Mouse (Mus musculus): ENCODE measurements at regions not wholly inside any gene's neighbourhood (a gene's known extent, or its start where the extent isn't known, plus 50 kb on each side); places are given as distances from the start of the nearest gene placed in this dataset.

DNA sequence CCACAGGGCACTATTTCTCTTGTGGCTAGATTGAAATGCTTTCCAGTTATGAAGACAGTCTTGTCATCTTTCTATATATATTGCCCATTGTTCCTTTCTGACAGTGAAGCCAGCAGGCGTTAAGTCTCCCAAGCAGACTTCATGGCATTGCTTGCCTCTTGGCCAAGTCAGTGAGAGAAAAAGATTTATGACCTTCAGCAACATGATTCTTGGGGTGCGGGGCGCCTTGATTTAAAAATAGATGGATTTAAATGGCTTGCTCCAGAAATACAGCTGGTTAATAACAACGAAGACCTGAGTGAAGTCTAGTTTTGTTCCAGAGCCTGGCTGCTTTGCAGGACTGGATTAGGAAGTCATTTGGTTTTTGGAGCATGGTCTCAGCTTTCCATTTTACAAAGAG, 475.2 kb upstream of the Gm26657 start:
- DNase-seq (ENCODE audit: low read depth in 2 of 2, low spot score in 2 of 2) = no peak

DNA sequence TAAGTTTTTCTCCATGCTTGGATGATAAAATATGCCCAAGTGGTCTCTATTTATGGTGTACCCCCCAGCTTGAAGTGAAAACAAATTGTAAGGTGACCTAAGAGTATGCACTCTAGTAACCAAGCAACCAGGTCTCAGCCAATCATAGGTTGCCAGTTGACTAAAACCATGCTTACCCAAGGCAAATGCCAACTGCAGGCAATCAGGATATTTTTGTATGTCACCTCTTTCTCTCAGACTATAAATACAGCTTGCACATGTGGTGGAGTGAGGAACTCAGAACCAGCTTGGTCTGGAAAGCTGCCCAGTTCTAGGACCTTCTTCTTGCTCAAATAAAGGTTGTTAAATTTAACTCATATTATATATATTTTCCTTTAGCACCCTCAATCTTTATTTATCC, 476.0 kb upstream of the Gm26657 start:
- DNase-seq (ENCODE audit: low read depth in 2 of 2, low spot score in 2 of 2) = no peak

DNA sequence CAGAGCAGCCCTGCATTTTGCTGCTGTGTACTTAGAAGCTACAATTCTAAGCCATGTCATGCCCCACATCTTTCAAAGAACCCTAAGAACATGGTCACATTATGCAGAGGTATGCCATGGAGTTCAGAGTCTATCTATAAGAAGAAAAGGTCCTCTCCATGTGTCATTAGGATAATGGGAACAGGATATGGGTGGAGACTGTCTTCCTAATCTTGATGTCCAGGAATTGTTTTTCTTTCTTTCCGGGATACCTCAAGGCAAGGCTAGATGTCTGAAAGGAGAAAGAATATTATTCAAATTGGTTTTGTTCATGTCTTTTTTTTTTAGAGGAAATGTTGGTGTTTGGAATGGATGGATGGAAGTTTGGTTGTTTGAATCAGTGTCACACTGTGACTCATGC, 477.3 kb upstream of the Gm26657 start:
- no peak for DNase-seq (ENCODE audit: low read depth in 2 of 2, low spot score in 2 of 2)

DNA sequence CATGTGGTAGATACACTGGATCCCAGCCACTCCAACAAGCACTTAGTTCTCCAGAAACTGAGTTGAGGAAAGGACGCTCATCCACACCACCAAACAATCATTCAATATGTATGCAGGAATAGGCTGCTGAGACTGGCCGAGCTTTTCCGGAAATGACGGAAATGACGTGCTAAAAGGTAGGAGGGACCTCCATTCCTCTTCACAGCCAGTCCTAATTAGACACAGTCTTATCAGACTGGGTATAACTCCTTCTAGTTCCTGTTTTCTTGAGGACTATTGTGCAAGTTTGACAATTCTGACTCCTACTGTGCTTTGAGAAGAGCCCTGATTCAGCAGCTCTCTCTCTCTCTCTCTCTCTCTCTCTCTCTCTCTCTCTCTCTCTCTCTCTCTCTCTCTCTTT, 477.9 kb upstream of the Gm26657 start:
- DNase-seq (ENCODE audit: low read depth in 2 of 2, low spot score in 2 of 2) = no peak

DNA sequence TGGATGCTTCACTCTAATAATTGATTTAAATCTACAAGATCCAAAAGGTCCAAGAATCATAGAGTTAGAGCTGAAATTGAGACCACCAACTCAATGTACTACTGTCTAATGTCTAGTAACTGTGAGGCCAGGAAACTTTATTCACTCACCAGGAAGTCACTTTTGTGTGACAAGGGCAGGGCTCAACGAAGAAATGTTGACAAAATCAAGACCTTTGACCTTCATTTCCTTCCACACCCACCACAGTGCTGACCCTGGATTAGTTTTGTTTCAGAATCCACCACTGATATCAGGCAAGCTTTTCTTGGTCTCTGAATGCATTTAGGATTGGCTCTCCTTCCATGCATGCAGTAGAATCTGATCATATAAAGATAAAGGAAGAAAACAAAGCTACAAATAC, 487.5 kb upstream of the Gm26657 start:
- DNase-seq (ENCODE audit: low read depth in 2 of 2, low spot score in 2 of 2) = no peak

DNA sequence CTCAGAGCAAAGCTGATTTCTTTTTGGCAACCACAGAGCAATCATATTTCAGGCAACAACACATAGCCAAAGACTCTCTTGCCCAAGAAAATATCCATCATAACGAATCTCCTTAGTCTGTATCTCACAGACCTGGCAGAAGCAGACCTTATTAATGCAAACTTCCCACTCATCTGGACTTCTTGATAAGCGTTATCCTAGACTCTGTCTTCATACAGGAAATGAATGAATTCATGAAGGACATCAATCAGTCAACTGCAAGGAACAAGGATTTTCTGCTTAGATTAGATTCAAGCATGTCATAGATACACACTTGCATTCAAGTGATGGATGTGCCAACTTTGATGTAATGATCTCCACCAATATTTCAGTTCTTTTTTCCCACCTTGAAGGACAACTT, 488.1 kb upstream of the Gm26657 start:
- no peak for DNase-seq (ENCODE audit: low read depth in 2 of 2, low spot score in 2 of 2)

DNA sequence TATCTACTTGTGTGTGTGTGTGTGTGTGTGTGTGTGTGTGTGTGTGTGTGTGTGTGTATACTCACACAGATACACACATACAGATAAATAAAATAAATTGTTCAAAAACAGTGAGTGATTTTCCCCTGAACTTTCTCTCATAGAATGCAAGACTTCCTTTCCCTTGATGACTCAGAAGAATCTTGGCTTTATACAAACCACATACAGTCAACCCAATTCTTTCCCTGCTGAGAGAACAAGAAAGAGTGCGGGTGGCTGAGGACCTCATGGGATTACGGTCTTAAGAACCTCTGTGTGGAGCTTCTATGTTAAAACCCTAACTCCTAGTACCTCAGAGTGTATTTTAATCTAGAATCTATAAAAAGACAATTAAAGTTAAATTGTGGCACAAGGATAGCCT, 489.3 kb upstream of the Gm26657 start:
- DNase-seq (ENCODE audit: low read depth in 2 of 2, low spot score in 2 of 2) = no peak

DNA sequence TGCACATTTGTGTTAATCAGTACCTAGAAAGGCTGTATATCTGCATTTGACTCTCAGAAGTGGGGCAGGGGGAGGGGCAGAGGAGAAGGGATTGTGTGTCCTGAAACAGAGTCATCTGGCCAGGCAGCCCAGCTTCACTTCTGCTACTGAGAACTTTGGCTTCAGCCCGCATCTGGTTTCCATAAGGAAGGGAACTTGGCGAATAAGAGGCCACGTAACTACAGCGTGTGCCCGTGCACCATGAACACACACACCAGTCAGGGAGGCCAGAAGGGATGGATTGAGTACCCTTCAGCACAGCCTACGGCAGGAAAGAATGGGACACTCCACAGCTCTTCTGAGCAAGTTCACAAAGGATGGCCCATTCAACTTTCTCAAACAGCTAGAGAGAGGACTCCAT, 496.0 kb upstream of the Gm26657 start:
- no peak for DNase-seq (ENCODE audit: low read depth in 2 of 2, low spot score in 2 of 2)

DNA sequence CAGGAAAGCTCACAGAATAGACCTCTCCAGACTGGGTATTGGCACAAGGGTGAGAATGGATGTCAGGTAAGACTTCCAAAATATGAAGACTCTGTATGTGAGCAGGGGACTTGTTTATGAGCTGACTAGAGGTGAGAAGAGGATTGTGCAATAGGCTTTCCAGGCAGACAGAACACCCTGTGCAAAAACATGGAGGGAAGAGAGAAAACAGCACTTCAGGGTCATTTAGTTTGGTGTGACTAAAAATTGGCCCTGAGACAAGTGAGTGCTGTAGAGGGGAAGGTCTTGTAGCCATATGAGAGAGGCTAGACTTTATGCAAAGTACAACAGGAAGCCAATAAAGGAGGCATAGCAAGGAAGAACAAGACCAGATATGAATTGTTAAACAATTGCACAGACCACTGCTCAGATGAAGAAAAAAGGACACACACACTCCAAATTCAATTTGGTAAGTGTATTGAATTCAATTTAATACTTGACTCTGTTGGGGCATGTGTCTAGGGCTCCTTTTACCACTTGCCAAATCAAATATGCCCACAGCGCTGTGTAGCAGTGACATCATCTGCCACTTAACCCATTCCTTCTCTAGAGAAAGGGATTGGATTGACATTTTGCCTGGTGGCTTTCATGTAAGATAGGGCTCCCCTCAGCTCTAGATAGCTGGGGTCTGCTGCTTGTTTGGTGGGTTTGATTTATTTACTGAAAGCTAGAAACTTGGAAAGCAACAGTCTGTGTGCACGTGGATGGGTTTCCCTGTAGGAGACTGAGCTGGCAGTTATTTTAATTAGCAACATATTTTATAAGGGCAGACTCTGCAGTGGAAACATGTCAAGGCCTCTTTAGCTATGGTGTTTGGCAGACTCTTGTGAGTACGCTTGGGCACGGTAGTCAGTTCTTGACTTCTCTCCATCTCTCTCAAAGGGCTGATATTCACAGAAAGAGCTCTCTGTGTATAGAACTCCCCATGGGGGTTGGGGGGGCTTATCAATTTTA, 501.1 kb upstream of the Gm26657 start:
- no peak for DNase-seq (ENCODE audit: low read depth in 2 of 2, low spot score in 2 of 2)

DNA sequence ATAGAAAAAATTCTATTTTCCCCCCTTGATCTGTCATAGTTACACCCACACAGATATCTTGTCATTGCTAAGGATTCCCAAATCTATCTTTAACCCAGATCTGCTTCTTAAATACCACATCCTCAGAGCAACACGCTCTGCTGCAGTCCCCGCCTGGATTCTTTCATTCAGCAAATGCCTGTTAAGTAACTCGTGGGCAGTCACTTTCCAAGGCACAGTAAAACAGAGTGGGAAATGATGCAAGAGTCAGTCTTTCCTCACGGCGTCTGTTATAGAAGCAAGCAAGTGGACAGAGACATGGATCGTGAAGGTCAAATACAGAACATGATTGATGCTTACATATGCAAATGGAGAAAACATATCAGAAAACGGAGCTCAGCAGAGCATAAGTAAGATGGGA, 508.5 kb upstream of the Gm26657 start:
- DNase-seq (ENCODE audit: low read depth in 2 of 2, low spot score in 2 of 2) = no peak

DNA sequence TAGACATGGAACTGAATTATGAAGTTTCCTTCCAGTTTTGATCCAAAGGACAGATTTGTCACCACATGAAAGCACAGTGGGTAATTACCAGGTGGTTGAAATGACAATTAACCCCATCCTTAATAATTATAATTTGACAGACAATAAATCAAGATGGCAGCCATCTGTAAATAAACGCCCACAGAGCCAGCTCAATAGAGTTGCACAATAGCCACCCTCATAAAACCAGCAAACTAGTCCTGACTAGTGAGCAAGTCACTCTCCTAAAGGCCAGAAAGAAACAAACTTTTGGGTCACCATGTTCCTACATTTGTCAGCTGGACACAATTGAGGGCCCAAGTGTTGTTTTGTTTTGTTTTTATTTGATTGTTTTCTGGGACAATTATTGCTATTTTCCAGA, 509.4 kb upstream of the Gm26657 start:
- no peak for DNase-seq (ENCODE audit: low read depth in 2 of 2, low spot score in 2 of 2)

DNA sequence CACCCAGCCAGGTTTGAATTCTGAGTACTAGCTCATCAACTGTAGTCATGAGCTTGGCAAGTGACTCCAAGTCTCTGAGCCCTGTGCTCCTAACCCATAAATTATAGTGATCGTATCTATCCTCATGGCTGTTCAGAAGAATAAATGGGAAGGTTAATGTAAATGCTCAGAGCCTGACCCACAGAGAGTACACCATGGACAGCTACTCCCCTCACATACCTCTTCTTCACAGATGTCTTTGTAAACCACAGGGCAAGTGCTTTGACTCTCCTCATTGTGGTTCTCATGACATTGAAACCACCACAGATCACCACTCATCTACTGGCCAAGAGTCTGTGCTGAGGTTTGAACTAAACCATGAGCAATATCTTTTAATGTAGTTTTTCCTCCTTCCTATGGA, 513.4 kb upstream of the Gm26657 start:
- DNase-seq (ENCODE audit: low read depth in 2 of 2, low spot score in 2 of 2) = no peak

DNA sequence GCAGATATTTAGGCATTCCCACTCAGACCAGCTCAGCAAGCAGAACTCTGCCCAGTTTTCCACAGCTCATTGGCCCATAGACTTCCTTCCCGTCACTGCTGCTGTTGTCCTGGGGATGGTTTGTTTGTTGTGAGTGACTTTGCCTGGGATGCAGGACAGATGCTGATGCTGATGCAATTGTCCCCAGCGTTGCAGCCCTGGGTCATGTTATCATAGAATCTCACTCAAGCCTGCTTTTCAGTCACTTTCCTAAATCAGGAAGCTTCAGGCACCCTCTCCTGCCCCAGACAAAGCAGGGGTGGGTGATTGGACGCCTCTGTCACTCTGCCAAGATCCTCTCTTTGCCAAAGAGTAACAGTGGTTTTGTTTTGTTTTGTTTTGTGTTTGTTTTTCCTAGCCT, 515.3 kb upstream of the Gm26657 start:
- DNase-seq (ENCODE audit: low read depth in 2 of 2, low spot score in 2 of 2) = no peak

DNA sequence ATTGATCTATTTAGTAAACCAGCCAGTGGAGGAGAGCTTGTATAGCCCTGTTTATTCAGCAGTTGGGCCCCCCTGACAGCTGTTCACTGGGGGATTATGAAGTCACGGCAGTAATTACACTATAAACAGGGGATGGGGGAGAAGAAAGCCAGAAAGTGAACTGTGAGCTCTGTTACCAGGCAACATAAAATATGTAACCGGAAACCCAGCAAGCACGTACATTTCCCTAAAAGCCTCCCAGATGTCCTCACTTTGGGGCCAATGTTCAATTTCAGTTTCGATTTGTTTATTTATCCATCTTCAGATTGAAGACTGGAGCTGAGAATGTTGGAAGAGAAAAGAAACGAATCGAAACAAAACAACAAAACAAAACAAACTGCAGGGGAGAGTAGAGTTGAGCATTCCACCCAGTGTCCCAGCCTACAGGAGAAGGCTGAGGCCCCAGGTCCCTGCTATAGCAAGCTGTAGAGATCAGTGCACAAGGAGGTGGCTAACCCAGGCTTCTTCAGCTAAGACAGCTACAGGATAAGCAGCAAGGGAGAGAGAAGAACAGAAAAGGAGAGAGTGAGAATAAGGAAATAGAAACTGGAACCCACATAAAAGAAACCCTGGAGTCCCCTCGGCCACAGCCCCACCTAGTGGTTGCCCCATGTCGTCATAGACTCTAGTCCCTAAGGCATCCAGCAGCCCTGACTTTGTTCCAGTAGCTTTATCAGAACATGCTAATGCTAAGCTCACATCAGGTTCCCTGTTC, 517.7 kb upstream of the Gm26657 start:
- peak; percentile 54 to 76 for DNase-seq (ENCODE audit: low read depth in 2 of 2, low spot score in 2 of 2)

DNA sequence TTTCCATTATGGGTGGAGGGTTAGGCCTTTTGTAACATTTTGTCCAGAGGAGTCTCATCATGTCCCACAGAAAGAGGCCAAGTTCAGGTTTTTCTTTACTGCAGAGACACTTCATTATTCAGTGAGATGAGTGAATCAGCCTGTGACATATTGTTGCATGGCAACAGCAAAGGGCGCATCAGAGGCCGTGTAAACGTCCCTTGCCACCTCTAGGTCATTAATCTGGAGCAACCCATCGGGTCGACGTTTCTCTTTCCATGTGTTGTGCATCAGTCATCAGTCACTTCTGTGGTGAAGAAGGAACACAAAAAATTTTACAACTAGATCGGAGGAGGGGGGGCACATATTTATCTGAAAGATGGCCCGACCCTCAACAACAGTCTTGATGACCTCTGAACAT, 519.3 kb upstream of the Gm26657 start:
- DNase-seq (ENCODE audit: low read depth in 2 of 2, low spot score in 2 of 2) = no peak

DNA sequence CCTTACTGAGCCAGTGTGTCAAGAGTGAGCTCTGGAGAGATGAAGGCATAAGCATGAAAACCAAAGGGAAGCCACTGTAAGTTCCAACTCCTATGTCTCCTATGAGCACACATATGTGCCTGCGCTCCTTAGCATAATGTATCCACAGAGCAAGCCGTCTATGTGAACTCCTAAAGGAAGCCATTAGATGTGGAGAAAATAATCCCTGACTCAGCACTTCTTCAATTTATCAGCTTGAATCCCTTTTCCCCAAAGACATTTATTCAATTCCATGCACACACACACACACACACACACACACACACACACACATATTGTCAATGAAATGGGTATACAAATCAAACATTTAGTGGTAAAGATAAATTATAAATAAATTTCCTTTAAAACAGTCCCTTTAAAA, 530.4 kb upstream of the Gm26657 start:
- DNase-seq (ENCODE audit: low read depth in 2 of 2, low spot score in 2 of 2) = no peak

DNA sequence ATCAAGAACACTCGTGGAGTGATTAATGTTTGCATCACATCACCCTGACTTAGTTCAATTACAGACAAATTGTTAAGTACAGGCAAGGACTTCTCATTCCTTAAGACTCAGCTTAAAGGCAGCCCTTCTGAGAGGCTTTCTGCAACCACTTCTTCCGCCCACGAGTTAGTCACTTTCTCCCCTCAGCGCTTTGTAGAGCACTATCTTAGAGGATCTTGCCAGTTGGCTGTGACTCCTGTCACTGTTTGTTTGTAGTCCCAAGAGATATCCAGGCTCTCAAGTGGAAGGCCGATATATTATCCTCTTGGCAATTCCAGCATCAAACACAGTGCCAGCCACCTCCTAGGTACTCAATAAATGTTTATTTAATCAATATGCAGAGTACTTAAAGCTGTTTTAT, 532.1 kb upstream of the Gm26657 start:
- no peak for DNase-seq (ENCODE audit: low read depth in 2 of 2, low spot score in 2 of 2)

DNA sequence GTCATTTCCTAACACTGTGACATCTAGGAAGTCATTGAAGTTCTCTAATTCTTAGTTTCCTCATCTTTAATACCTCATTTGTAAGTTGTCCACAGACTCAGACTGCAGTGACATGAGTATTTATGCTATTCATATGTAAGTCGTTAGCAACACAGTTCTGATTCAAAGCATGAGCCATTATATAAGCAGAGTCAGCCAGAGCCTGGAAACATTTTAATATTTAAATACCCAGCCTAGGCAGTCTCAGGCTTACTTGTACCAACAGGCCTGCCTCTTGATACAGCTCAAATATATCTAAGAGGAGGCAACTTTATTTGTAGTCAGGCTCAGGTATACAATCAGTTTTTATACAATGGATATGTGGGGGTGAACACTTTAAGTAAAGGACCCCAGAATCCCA, 534.8 kb upstream of the Gm26657 start:
- no peak for DNase-seq (ENCODE audit: low read depth in 2 of 2, low spot score in 2 of 2)

DNA sequence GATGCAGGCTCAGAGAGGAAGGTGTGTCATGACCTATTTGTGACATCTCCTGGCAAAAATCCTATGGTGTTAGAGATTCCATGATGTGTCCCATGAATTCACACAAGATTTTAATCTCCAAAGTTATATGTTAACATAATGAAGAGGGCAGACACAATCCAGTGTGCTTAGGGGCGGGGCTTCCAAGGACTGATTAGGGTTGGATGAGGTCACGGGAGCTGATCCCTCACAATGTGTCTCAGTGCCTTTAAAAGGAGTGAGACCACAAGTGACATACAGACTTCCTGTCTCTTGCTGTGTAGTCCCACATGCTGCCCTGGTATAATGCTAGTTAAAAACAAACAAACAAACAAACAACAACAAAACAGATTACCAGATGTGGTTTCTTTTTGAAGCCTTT, 546.5 kb upstream of the Gm26657 start:
- DNase-seq (ENCODE audit: low read depth in 2 of 2, low spot score in 2 of 2) = no peak

DNA sequence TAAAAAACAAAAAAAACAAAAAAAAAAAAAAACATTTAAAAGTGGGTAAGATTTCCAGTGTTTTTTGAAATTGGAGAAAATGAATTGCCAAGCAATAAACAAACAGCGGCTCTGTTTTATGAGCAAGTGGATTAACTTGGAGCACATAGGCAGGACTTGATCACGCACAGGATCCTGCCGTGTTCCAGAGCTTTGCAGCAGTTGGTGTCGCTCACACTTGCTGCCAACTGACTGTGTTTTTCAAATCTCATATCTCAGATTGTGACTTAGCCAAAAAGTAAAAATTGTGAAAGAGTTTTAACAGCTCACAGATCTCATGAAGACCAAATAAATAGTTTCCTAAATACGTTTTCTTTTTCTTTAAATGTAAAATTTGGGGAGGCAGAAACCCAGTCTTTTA, 547.4 kb upstream of the Gm26657 start:
- no peak for DNase-seq (ENCODE audit: low read depth in 2 of 2, low spot score in 2 of 2)

DNA sequence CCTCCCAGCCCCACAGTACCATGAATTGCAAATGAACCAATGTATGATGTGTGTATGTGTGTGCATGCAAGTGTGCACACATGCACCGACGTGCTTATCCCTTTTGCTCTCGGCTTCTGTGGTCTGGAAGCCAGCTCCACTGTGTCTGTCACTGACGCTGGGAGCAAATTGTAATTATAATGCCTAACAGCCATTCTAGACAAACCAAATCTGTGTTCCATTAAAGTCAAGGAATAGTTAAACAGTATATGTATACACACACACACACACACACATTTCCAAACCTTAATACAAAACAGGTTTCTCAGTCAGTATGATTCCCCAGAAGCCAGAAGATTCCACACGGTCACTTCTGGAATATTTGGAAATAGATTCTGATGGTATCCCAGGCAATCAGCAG, 560.3 kb upstream of the Gm26657 start:
- no peak for DNase-seq (ENCODE audit: low read depth in 2 of 2, low spot score in 2 of 2)

DNA sequence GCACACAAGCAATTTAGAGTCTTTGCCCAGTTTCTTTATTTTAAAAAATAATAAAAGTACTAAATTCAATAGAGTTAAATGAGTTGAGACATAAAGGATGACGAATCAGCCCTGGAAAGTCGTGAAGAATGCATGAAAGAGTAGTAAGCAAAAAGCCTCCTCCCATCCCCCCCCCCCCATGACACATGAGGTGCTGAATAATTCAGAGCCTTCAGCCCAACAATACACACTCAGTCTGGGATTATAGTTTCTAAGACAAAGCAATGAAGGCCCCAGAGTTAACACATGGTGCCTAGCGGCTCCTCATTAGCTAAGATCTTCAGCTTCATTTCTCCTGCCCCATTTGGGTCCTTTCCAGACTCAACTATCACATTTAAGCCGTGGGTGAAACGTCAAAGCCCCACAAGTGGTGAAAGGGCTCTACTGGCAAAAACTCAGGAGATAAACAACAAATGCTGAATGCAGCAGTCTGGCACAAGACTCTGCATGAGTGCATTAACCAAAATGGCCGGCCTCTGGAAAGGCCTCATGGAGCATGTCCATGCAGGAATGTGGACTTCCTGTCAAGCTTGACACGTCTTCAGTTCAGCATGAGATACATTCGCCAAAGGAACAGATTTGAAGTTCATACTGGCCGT, 560.9 kb upstream of the Gm26657 start:
- DNase-seq (ENCODE audit: low read depth in 2 of 2, low spot score in 2 of 2) = no peak

All from CD8-positive naive resting alpha-beta T cell, adult 2 months (primary cell).